Mouse (Mus musculus): ENCODE data around the gene Epha2. TPM values are rescaled to one million over a fixed set of nuclear protein-coding genes. Genes with fewer than 3 reads are reported as not detected.

The Epha2 gene
- 2.4 and 3.0 TPM in 2 replicates for polyA plus RNA-seq (2016; fragmentation: Nextera tagmentation; extraction: Ambion mirVana)

DNA sequence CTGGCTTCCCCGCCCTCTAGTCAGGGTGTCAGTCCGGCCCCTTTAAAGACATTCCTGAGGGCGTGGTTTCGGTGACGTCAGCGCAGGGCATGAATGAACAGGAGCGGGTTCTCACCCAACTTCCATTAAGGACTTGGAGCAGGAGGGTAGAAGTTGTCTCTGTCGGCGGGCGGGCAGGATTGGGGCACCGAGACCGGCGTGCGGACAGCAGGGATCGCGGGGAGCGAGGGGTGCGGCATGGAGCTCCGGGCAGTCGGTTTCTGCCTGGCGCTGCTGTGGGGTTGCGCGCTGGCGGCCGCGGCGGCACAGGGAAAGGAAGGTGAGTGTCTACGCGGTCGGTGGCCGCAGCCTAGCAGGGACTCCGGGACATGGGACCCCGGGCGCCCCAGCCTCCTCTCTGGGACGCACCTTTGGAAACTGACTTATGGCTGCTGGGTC, at the start of gene Epha2:
Gene Epha2, plus strand, starts transcription at position 125 of the 438 bp plus-strand sequence.
- H3K4me3 ChIP-seq = peak within 1 kb of the TSS; percentile 73
- H3K27ac ChIP-seq (replicated peaks) = peak within 1 kb of the TSS; percentile 81
- DNase-seq (ENCODE audit: low spot score) = peak; percentile 89
- peaks cover 65% of the 10 kb centered on the region for H3K4me1 ChIP-seq
- H3K9me3 ChIP-seq = no peaks in the 10 kb centered on the region
- H3K27me3 ChIP-seq (replicated peaks; ENCODE audit: low read depth, poor library complexity, severe bottlenecking) = peaks cover 100% of the 10 kb centered on the region
- no peaks in the 10 kb centered on the region for H3K36me3 ChIP-seq (replicated peaks)
- WGBS = under 1% methylated on average over 35 of the region's 35 CpGs

DNA sequence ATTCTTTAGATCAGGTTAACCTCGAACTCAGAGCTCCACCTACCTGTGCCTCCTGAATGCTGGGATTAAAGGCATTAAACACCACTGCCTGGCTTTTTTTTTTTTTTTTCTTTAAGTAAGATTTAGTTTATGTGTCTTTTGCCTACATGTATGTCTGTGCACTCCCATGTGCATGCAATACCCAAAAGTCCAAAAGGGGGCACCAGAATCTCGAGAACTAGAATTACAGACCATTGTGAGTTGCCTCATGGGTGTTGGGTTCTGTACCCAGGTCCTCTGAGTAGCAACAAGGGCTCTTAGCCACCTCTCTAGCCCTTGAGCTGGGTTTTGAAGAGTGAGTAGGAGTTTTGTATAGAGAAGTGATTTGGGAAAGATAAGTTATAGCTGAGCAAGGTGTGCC, 48.4 kb upstream of the Epha2 start:
- H3K27ac ChIP-seq (replicated peaks) = no peak overlapping the region
- DNase-seq (ENCODE audit: low spot score) = no peak
- peaks cover 42% of the 10 kb centered on the region for H3K27me3 ChIP-seq (replicated peaks; ENCODE audit: low read depth, poor library complexity, severe bottlenecking)
- H3K36me3 ChIP-seq (replicated peaks) = peaks cover 28% of the 10 kb centered on the region
- H3K9me3 ChIP-seq = no peaks in the 10 kb centered on the region; the same call in 1 of the 2 replicates
- no peak overlapping the region for H3K4me3 ChIP-seq
- peaks cover 21% of the 10 kb centered on the region for H3K4me1 ChIP-seq
- WGBS = 74% methylated on average over 2 of the region's 2 CpGs

DNA sequence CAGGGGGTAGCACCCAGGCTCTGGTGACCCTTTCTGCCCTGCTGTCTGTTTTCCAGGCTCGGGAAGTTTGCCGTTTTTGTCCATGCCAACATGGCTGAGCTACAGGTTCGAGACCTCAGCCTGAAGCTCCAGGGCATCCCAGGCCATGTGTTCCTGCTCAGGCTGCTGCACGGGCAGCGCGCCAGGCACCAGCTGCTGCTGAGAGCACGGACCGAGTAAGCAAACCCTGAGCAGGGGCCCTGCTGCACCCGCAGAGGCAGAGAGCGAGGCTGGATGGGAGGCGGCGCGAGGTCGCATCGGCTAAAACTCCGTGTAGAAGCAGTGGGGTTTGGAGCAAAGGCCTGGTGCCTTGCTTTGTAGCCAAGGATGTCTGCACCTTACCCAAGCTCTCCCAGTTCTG, 46.8 kb upstream of the Epha2 start:
- Histone ChIP-seq H3K9me3 (no peaks in the 10 kb centered on the region; the same call in 1 of the 2 replicates), H3K27me3 (replicated peaks; ENCODE audit: low read depth, poor library complexity, severe bottlenecking) (peaks cover 26% of the 10 kb centered on the region), H3K36me3 (replicated peaks) (peaks cover 26% of the 10 kb centered on the region), H3K27ac (replicated peaks) (no peak overlapping the region), H3K4me1 (peaks cover 8% of the 10 kb centered on the region; the same call in 1 of the 2 replicates), H3K4me3 (no peak overlapping the region)
- DNase-seq (ENCODE audit: low spot score) = no peak
- WGBS = 86% methylated on average over 16 of the region's 16 CpGs

DNA sequence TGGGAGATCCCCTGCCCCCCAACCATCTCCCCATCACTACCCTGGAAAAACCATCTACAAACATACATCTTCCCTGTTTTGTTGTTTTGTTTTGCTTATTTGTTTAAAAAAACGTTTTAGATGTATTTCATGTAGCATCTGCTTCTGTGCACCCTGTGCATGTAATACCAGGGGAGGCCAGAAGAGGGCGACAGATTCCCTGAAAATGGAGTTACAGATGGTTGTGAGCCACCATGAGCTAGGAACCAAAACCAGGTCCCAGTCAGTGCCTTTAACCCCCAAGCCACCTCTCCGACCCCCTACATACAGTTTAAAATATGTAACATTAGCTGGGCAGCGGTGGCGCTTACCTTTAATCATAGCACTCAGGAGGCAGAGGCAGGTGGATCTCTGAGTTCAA, 43.6 kb upstream of the Epha2 start:
- Histone ChIP-seq H3K27me3 (replicated peaks; ENCODE audit: low read depth, poor library complexity, severe bottlenecking) (no peaks in the 10 kb centered on the region), H3K4me3 (no peak overlapping the region), H3K36me3 (replicated peaks) (peaks cover 12% of the 10 kb centered on the region), H3K4me1 (peaks cover 3% of the 10 kb centered on the region; the same call in 1 of the 2 replicates), H3K27ac (replicated peaks) (no peak overlapping the region), H3K9me3 (peaks cover 9% of the 10 kb centered on the region; the same call in 1 of the 2 replicates)
- DNase-seq (ENCODE audit: low spot score) = no peak
- 66% methylated on average over 5 of the region's 5 CpGs for WGBS

DNA sequence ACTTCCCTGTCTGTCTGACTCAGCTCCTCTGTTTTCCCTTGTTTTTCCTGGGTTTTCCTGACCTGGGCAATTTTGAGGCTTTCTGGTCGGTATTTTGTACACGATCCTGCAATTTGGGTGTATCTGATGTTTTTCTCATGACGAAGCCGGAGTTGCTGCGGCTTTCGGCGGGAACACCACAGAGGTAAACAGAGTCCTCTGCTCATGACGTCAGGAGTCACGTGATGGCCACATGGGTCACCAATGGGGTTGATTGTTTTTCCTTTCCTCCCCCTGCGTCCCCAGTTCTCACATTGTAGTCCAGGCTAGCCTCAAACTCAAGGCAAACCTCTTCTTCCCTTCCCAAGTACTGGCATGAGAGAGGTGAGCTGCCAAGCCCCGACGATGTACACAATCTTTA, 41.6 kb upstream of the Epha2 start:
- Histone ChIP-seq H3K4me3 (no peak overlapping the region), H3K9me3 (peaks cover 9% of the 10 kb centered on the region; the same call in 1 of the 2 replicates), H3K27ac (replicated peaks) (no peak overlapping the region), H3K36me3 (replicated peaks) (peaks cover 10% of the 10 kb centered on the region), H3K27me3 (replicated peaks; ENCODE audit: low read depth, poor library complexity, severe bottlenecking) (no peaks in the 10 kb centered on the region), H3K4me1 (peaks cover 6% of the 10 kb centered on the region)
- DNase-seq (ENCODE audit: low spot score) = no peak
- 82% methylated on average over 12 of the region's 12 CpGs for WGBS

DNA sequence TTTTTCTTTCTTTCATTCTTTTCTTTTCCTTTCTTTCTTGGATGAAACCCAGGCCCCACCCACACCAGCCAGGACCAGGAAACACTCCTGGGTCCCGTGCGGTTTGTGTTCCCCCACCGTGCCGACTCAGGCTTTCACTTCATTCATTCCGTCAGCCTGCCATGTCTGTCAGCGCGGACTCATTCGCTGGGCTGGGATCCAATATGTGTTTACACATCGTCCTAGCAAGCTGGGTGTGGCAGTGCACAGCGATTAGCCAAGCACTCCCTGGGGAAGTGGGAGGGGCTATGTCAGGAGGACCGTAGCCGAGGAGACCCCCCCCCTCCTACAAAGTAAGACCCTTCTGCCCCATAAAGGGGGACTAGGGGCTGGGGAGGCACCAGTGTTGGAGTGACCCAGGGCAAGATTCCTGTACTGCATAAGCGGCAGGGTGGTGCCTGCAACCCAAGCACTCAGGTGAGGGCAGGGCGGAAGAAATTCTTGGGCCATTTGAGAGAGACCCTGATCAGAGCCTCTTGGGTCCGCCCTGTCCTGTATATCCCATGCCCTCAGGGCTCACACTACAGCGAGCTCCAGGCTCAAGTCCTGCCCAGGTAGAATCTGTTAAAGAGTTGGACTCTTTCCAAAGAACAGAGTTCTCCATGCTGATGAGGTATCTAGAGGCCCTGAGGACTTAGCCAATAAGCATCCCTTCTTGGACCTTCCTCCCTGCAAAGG, 40.9 kb upstream of the Epha2 start:
- 75% methylated on average over 16 of the region's 16 CpGs for WGBS

DNA sequence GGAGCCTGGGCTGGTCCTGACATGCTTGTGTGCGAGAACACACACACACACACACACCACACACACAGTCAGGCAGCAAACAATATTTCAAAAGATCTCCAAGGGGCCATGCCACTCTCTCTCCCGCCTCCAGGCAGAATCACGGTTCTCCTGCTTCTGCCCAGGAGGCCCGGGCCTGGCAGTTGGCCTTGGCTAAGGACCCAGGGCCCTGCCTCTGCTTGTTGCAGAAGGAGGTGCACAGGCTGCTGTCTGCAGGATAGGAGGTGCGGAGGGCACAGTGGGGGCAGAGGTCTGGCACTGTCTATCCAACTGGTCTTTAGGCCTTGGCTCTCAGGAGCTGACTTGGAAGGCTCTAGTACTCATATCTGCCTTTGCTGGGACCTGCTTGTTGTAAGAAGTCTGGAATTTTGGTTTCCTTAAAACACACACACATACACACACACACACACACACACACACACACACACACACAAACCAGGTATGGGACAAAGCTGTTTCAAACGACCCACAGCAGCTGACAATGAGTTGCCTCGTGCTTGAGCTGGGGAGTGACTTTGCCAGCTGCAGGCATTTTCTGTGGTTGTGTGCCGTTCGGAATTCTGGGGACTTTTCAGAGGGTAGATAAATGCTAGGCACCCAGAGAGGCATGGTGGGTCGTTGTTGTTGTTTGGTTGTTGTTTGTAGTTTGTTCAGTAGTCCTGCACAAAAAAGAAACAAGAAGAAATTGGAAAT, 38.0 kb upstream of the Epha2 start:
- no peak for DNase-seq (ENCODE audit: low spot score)
- Histone ChIP-seq H3K27ac (replicated peaks) (no peak overlapping the region), H3K9me3 (peaks cover 9% of the 10 kb centered on the region; the same call in 1 of the 2 replicates), H3K36me3 (replicated peaks) (no peaks in the 10 kb centered on the region), H3K4me1 (peaks cover 6% of the 10 kb centered on the region; the same call in 1 of the 2 replicates), H3K27me3 (replicated peaks; ENCODE audit: low read depth, poor library complexity, severe bottlenecking) (no peaks in the 10 kb centered on the region), H3K4me3 (no peak overlapping the region)
- 75% methylated on average over 10 of the region's 10 CpGs for WGBS

More for the DNA sequence above, 40.9 kb upstream of the Epha2 start:
- peaks cover 8% of the 10 kb centered on the region for H3K36me3 ChIP-seq (replicated peaks)
- no peak overlapping the region for H3K27ac ChIP-seq (replicated peaks)
- no peak for DNase-seq (ENCODE audit: low spot score)
- H3K4me1 ChIP-seq = peaks cover 6% of the 10 kb centered on the region; the same call in 1 of the 2 replicates
- H3K27me3 ChIP-seq (replicated peaks; ENCODE audit: low read depth, poor library complexity, severe bottlenecking) = no peaks in the 10 kb centered on the region
- peaks cover 9% of the 10 kb centered on the region; the same call in 1 of the 2 replicates for H3K9me3 ChIP-seq
- no peak overlapping the region for H3K4me3 ChIP-seq

DNA sequence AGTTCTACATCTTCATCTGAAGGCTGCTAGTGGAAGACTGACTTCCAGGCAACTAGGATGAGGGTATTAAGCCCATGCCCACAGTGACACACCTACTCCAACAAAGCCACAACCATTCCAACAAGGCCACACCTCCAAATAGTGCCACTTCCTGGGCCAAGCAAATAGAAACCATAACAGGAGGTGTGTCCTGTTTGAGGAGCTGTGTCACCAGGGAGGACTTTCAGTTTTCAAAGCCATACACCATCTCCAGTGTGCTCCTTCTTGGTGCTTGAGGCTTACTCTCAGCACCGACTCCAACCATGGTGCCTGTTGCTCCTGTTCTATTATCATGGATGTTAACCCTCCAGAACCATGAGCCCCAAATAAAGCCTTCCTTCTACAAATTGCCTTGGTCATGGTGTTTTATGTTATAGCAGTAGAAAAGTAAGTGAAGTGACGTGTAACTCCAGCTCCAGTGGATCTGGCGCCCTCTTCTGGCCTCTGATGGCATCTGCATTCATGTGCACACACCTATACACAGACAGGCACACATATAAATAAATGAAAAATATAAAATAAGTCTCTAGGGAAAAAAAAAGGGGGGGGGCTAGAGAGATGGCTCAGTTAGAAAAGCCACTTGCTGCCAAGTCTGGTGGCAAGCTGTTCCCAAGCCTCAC, 34.9 kb upstream of the Epha2 start:
- H3K4me3 ChIP-seq = no peak overlapping the region
- no peaks in the 10 kb centered on the region for H3K36me3 ChIP-seq (replicated peaks)
- DNase-seq (ENCODE audit: low spot score) = no peak
- WGBS = 91% methylated on average over 3 of the region's 3 CpGs
- peaks cover 2% of the 10 kb centered on the region; the same call in 1 of the 2 replicates for H3K9me3 ChIP-seq
- H3K27me3 ChIP-seq (replicated peaks; ENCODE audit: low read depth, poor library complexity, severe bottlenecking) = no peaks in the 10 kb centered on the region
- H3K4me1 ChIP-seq = peaks cover 4% of the 10 kb centered on the region; the same call in 1 of the 2 replicates
- H3K27ac ChIP-seq (replicated peaks) = no peak overlapping the region

DNA sequence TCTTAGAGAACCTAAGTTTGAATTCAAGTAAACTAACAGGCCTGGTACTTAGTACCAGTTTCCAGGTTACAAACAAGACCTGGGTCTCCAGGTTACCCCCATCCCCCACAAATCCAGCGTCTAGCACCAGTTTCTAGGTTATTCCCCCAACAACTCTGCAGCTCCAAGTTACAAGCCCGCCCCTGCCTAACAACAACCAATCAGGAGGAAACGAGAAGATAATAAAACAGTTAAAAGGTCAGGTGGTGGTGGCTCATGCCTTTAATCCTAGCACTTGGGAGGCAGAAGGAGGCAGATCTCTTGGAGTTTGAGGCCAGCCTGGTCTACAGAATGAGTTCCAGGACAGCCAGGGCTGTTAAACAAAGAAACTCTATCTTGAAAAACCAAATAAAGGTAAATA, 33.8 kb upstream of the Epha2 start:
- 78% methylated on average over 3 of the region's 3 CpGs for WGBS
- no peak overlapping the region for H3K27ac ChIP-seq (replicated peaks)
- no peak for DNase-seq (ENCODE audit: low spot score)

DNA sequence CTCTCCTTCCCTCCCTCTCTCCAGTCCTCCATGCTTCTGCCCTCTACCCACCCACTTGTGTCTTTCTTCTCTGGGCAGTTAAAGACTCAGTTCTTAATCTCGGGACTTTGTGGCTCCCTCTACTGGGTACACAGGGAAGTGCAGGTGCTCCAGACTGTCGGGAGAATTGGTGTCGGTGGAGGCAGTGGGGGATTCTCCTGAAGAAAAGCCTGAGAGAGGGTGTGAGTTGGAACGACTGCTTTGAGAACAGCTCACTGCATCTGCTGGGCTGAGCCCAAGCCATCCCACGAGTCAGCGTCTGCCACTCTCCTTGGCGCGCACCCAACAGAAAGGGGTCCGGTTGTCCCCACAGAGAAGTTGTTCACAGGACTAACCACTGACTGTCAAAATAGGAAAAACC, 33.2 kb upstream of the Epha2 start:
- H3K36me3 ChIP-seq (replicated peaks) = no peaks in the 10 kb centered on the region
- no peaks in the 10 kb centered on the region; the same call in 1 of the 2 replicates for H3K9me3 ChIP-seq
- DNase-seq (ENCODE audit: low spot score) = peak; percentile 73
- H3K27me3 ChIP-seq (replicated peaks; ENCODE audit: low read depth, poor library complexity, severe bottlenecking) = peaks cover 16% of the 10 kb centered on the region
- no peak overlapping the region for H3K4me3 ChIP-seq
- WGBS = 48% methylated on average over 9 of the region's 9 CpGs
- no peak overlapping the region for H3K27ac ChIP-seq (replicated peaks)
- H3K4me1 ChIP-seq = peaks cover 15% of the 10 kb centered on the region

More for the DNA sequence above, 33.8 kb upstream of the Epha2 start:
- peaks cover 10% of the 10 kb centered on the region for H3K27me3 ChIP-seq (replicated peaks; ENCODE audit: low read depth, poor library complexity, severe bottlenecking)
- no peak overlapping the region for H3K4me3 ChIP-seq
- H3K36me3 ChIP-seq (replicated peaks) = no peaks in the 10 kb centered on the region
- H3K4me1 ChIP-seq = peaks cover 13% of the 10 kb centered on the region
- no peaks in the 10 kb centered on the region; the same call in 1 of the 2 replicates for H3K9me3 ChIP-seq

DNA sequence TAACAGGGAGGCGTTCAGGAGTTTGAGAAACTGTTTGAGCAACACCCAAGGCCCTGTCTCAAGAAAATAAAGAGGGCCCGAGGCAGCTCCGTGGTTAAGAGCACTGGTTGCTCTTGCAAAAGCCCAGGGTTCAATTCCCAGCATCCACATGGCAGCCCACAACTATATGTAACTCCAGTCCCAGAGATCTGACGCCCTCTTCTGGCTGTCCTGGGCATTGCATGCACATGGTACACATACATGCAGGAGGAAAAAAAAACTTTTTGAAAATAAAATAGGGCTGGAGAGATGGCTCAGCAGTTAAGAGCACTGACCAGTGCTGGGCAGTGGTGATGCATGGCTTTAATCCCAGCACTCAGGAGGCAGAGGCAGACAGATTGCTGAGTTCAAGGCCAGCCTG, 32.7 kb upstream of the Epha2 start:
- H3K9me3 ChIP-seq = no peaks in the 10 kb centered on the region; the same call in 1 of the 2 replicates
- peaks cover 20% of the 10 kb centered on the region for H3K4me1 ChIP-seq
- no peaks in the 10 kb centered on the region for H3K36me3 ChIP-seq (replicated peaks)
- peaks cover 19% of the 10 kb centered on the region for H3K27me3 ChIP-seq (replicated peaks; ENCODE audit: low read depth, poor library complexity, severe bottlenecking)
- WGBS = 82% methylated on average over 4 of the region's 4 CpGs
- DNase-seq (ENCODE audit: low spot score) = no peak
- H3K27ac ChIP-seq (replicated peaks) = no peak overlapping the region
- no peak overlapping the region for H3K4me3 ChIP-seq

DNA sequence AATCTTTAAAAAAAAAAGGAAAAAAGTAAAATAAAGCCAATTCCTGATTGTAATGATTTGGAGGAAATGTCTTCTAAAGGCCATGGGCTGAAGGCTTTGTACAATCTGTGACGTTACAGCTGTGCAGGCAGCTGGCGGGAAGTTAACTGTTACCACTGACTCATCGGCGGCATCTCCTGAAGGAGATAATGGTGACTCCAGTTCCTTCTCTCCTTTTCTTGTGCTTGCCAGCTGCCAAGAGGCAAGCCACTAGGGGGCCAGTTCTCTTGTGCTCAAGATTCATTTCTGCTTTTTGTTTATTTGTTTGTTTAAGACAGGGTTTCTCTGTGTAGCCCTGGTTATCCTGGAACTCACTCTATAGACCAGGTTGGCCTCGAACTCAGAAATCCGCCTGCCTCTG, 32.0 kb upstream of the Epha2 start:
- 88% methylated on average over 6 of the region's 6 CpGs for WGBS

More for the DNA sequence above, 32.0 kb upstream of the Epha2 start:
- no peak for DNase-seq (ENCODE audit: low spot score)
- Histone ChIP-seq H3K27ac (replicated peaks) (no peak overlapping the region), H3K4me3 (no peak overlapping the region), H3K27me3 (replicated peaks; ENCODE audit: low read depth, poor library complexity, severe bottlenecking) (peaks cover 22% of the 10 kb centered on the region), H3K9me3 (no peaks in the 10 kb centered on the region; the same call in 1 of the 2 replicates), H3K4me1 (peaks cover 22% of the 10 kb centered on the region), H3K36me3 (replicated peaks) (no peaks in the 10 kb centered on the region)

All from embryonic facial prominence, embryonic 10.5 days (tissue).